In the genomic region with DNA sequence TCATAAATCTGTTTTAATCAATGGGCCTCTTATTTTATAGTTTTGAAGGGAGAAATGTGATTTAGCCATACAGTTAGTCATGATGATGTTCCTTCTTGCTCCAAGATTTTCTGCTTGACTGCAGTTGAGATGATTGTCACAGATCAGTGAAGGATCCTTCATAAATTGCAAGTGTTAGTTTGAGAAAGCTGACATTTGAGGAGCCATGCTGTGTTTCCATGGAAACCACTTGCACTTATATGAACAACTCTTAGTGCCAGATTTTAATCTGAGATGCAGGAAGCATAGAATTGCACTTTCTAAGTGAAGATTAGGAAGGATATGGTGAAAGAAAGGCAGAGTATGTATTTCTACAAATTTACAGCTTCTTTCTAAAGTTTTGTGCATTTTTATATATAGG, we compare ENCODE assay signal across 22 mouse cellular contexts.
DNase-seq lines count a peak whose midpoint lies in the region; ATAC-seq lines count a peak whose summit lies in the region.
"Had no signal": no experiment of that assay in that cellular context is flagged by ENCODE, and none has a peak within 500 bp of the region (broad histone marks: within the 10 kb centered on the region; RNA-seq: fewer than 3 reads in every experiment).

No protein-coding gene starts in this region.

- no peak overlapping the region for H3K9ac ChIP-seq in embryonic facial prominence, embryonic 14.5 days (ENCODE audit: low read depth, low read length)
- no peak overlapping the region for H3K9ac ChIP-seq in hindbrain, embryonic 16.5 days (ENCODE audit: low read depth, low read length)
- H3K9ac ChIP-seq in hindbrain, embryonic 11.5 days (ENCODE audit: low read depth, low read length), result no peak overlapping the region
- no peak overlapping the region for H3K9ac ChIP-seq in midbrain, embryonic 14.5 days (replicated peaks; ENCODE audit: low read length)
- no peak overlapping the region for H3K9ac ChIP-seq in midbrain, embryonic 13.5 days (replicated peaks)
- H3K9ac ChIP-seq: liver, embryonic 12.5 days; lung, embryonic 14.5 days; midbrain, embryonic 12.5 days had no signal

- no peak for ATAC-seq in embryonic facial prominence, embryonic 14.5 days (ENCODE audit: low read depth)
- peak; percentile 45; the same call in 1 of the 2 replicates for ATAC-seq in hindbrain, embryonic 16.5 days
- no peak for ATAC-seq in hindbrain, embryonic 11.5 days (ENCODE audit: low FRiP score)
- no peak for ATAC-seq in midbrain, embryonic 14.5 days (ENCODE audit: low FRiP score, low TSS enrichment)
- no peak for ATAC-seq in midbrain, embryonic 13.5 days
- ATAC-seq: CD4-positive, CD25-positive, alpha-beta regulatory T cell, adult 4 months; liver, embryonic 12.5 days had no signal

- H3K4me3 ChIP-seq in embryonic facial prominence, embryonic 14.5 days (ENCODE audit: low read depth, low read length), result no peak overlapping the region
- H3K4me3 ChIP-seq in embryonic facial prominence, embryonic 10.5 days, result no peak overlapping the region
- no peak overlapping the region for H3K4me3 ChIP-seq in hindbrain, embryonic 16.5 days (ENCODE audit: low read length)
- H3K4me3 ChIP-seq in hindbrain, embryonic 11.5 days (ENCODE audit: low read depth, low read length), result no peak overlapping the region
- no peak overlapping the region for H3K4me3 ChIP-seq in midbrain, embryonic 14.5 days (replicated peaks; ENCODE audit: low read depth, low read length)
- no peak overlapping the region for H3K4me3 ChIP-seq in midbrain, embryonic 13.5 days (replicated peaks)
- H3K4me3 ChIP-seq: limb, embryonic 10.5 days; liver, embryonic 12.5 days; midbrain, embryonic 12.5 days had no signal

- DNase-seq in embryonic facial prominence, embryonic 14.5 days (ENCODE audit: low spot score), result peak; percentile 11
- no peak for DNase-seq in embryonic facial prominence, embryonic 10.5 days (ENCODE audit: low spot score)
- DNase-seq in hindbrain, embryonic 11.5 days (ENCODE audit: low spot score), result no peak
- peak; percentile 60 for DNase-seq in midbrain, embryonic 14.5 days
- no peak for DNase-seq in yolk sac, embryonic 10.5 days (ENCODE audit: low spot score)
- DNase-seq in kidney, adult 8-10 months, result no peak
- DNase-seq: cerebellum, adult 11 months; cerebellum, postnatal 14 days; heart, postnatal 4 days; kidney, adult 11 months; kidney, postnatal 10 days; lung, embryonic 14.5 days; lung, postnatal 4 days; thymus, postnatal 25 days had no signal

- H3K4me2 ChIP-seq in embryonic facial prominence, embryonic 14.5 days (ENCODE audit: low read depth, low read length), result no peak overlapping the region
- no peak overlapping the region for H3K4me2 ChIP-seq in hindbrain, embryonic 16.5 days (ENCODE audit: low read length)
- H3K4me2 ChIP-seq in hindbrain, embryonic 11.5 days (replicated peaks; ENCODE audit: low read depth, low read length), result no peak overlapping the region
- no peak overlapping the region for H3K4me2 ChIP-seq in midbrain, embryonic 14.5 days (ENCODE audit: low read length)
- no peak overlapping the region for H3K4me2 ChIP-seq in midbrain, embryonic 13.5 days (replicated peaks)
- H3K4me2 ChIP-seq: liver, embryonic 12.5 days; lung, embryonic 14.5 days; midbrain, embryonic 12.5 days had no signal

- H3K4me1 ChIP-seq in embryonic facial prominence, embryonic 14.5 days (ENCODE audit: control insufficient read depth, insufficient read depth, low read length), result no peaks in the 10 kb centered on the region
- no peaks in the 10 kb centered on the region for H3K4me1 ChIP-seq in embryonic facial prominence, embryonic 10.5 days
- H3K4me1 ChIP-seq in hindbrain, embryonic 16.5 days (ENCODE audit: control insufficient read depth, insufficient read depth, low read depth, low read length), result no peaks in the 10 kb centered on the region; the same call in 1 of the 2 replicates
- no peaks in the 10 kb centered on the region for H3K4me1 ChIP-seq in hindbrain, embryonic 11.5 days (replicated peaks; ENCODE audit: control insufficient read depth, insufficient read depth, low read length)
- no peaks in the 10 kb centered on the region for H3K4me1 ChIP-seq in midbrain, embryonic 14.5 days (ENCODE audit: control insufficient read depth, insufficient read depth, low read length)
- H3K4me1 ChIP-seq in midbrain, embryonic 13.5 days (replicated peaks), result peaks cover 7% of the 10 kb centered on the region; the same call in 1 of the 2 replicates
- H3K4me1 ChIP-seq: limb, embryonic 10.5 days; liver, embryonic 12.5 days; midbrain, embryonic 12.5 days had no signal

- H3K9me3 ChIP-seq in embryonic facial prominence, embryonic 14.5 days (ENCODE audit: control insufficient read depth, low read length), result no peaks in the 10 kb centered on the region
- H3K9me3 ChIP-seq in embryonic facial prominence, embryonic 10.5 days, result no peaks in the 10 kb centered on the region
- H3K9me3 ChIP-seq in hindbrain, embryonic 16.5 days (ENCODE audit: control insufficient read depth, low read length), result no peaks in the 10 kb centered on the region
- no peaks in the 10 kb centered on the region for H3K9me3 ChIP-seq in hindbrain, embryonic 11.5 days (ENCODE audit: control insufficient read depth, low read length)
- no peaks in the 10 kb centered on the region for H3K9me3 ChIP-seq in midbrain, embryonic 14.5 days (ENCODE audit: control insufficient read depth, low read length)
- H3K9me3 ChIP-seq in midbrain, embryonic 13.5 days, result no peaks in the 10 kb centered on the region
- H3K9me3 ChIP-seq: G1E; limb, embryonic 10.5 days; liver, embryonic 12.5 days; midbrain, embryonic 12.5 days had no signal

- H3K27ac ChIP-seq in embryonic facial prominence, embryonic 14.5 days (replicated peaks; ENCODE audit: low read depth, low read length), result no peak overlapping the region
- H3K27ac ChIP-seq in embryonic facial prominence, embryonic 10.5 days (replicated peaks), result no peak overlapping the region
- H3K27ac ChIP-seq in hindbrain, embryonic 16.5 days (ENCODE audit: low read depth, low read length), result no peak overlapping the region
- no peak overlapping the region for H3K27ac ChIP-seq in hindbrain, embryonic 11.5 days (ENCODE audit: low read depth, low read length)
- no peak overlapping the region for H3K27ac ChIP-seq in midbrain, embryonic 14.5 days (replicated peaks; ENCODE audit: low read depth, low read length)
- H3K27ac ChIP-seq in midbrain, embryonic 13.5 days, result no peak overlapping the region
- H3K27ac ChIP-seq: limb, embryonic 10.5 days; liver, embryonic 12.5 days; midbrain, embryonic 12.5 days; stomach, postnatal 0 days had no signal

- no peaks in the 10 kb centered on the region for H3K36me3 ChIP-seq in embryonic facial prominence, embryonic 14.5 days (ENCODE audit: control insufficient read depth, insufficient read depth, low read length)
- no peaks in the 10 kb centered on the region for H3K36me3 ChIP-seq in embryonic facial prominence, embryonic 10.5 days (replicated peaks)
- H3K36me3 ChIP-seq in hindbrain, embryonic 16.5 days (ENCODE audit: control insufficient read depth, insufficient read depth, low read length), result no peaks in the 10 kb centered on the region
- no peaks in the 10 kb centered on the region for H3K36me3 ChIP-seq in hindbrain, embryonic 11.5 days (ENCODE audit: control insufficient read depth, insufficient read depth, low read length)
- H3K36me3 ChIP-seq in midbrain, embryonic 14.5 days (ENCODE audit: control insufficient read depth, insufficient read depth, low read length), result no peaks in the 10 kb centered on the region
- no peaks in the 10 kb centered on the region for H3K36me3 ChIP-seq in midbrain, embryonic 13.5 days
- H3K36me3 ChIP-seq: G1E; limb, embryonic 10.5 days; liver, embryonic 12.5 days; midbrain, embryonic 12.5 days had no signal

- no peaks in the 10 kb centered on the region for H3K27me3 ChIP-seq in embryonic facial prominence, embryonic 14.5 days (replicated peaks; ENCODE audit: control insufficient read depth, insufficient read depth, low read length)
- H3K27me3 ChIP-seq in embryonic facial prominence, embryonic 10.5 days (replicated peaks; ENCODE audit: low read depth, poor library complexity, severe bottlenecking), result no peaks in the 10 kb centered on the region
- no peaks in the 10 kb centered on the region for H3K27me3 ChIP-seq in hindbrain, embryonic 16.5 days (replicated peaks; ENCODE audit: control insufficient read depth, insufficient read depth, low read length)
- no peaks in the 10 kb centered on the region for H3K27me3 ChIP-seq in hindbrain, embryonic 11.5 days (ENCODE audit: control insufficient read depth, insufficient read depth, low read length)
- H3K27me3 ChIP-seq in midbrain, embryonic 14.5 days (ENCODE audit: control insufficient read depth, insufficient read depth, low read length), result no peaks in the 10 kb centered on the region
- no peaks in the 10 kb centered on the region for H3K27me3 ChIP-seq in midbrain, embryonic 13.5 days
- H3K27me3 ChIP-seq: liver, embryonic 12.5 days; midbrain, embryonic 12.5 days had no signal

Comparison
In these comparisons a context has a peak if more than half of its experiments do, and no peak if none do; other contexts are left out.
1. DNase-seq: peak in embryonic facial prominence, embryonic 14.5 days (single experiment) and midbrain, embryonic 14.5 days (single experiment); none in embryonic facial prominence, embryonic 10.5 days (single experiment), hindbrain, embryonic 11.5 days (single experiment), yolk sac, embryonic 10.5 days (single experiment) and kidney, adult 8-10 months (0 of 2).